Mouse (Mus musculus): Measurements from ENCODE around the gene Nploc4. TPM values are rescaled to one million over a fixed set of nuclear protein-coding genes. Genes with fewer than 3 reads are reported as not detected.
"Not testable (repeated sequence)": the region's sequence is repeated elsewhere in the genome, so short reads cannot be mapped to it uniquely, and the experiment has no call there.

Nploc4 gene
- polyA plus RNA-seq, 3 experiments from 2014 or later: 8.6 to 12.4 (median 11.0) TPM

- ATAC-seq: no peak
These were observed 4.8 kb upstream of the Nploc4 start, which contains the start of gene Tspan10 for GRCm38 (mm10) chr11:120442344-120442743. Gene Tspan10, plus strand, starts transcription at chr11:120442644.

GRCm38 (mm10) chr11:120437857-120438385 lies 413 bp upstream of the Nploc4 start:
- no peak for ATAC-seq

- ATAC-seq: no peak
These were observed 10.8 kb downstream of the Nploc4 start for GRCm38 (mm10) chr11:120426727-120427126.

GRCm38 (mm10) chr11:120423569-120424295 lies 13.8 kb downstream of the Nploc4 start:
- no peak for ATAC-seq

- ATAC-seq: no peak
These were observed 14.6 kb downstream of the Nploc4 start for GRCm38 (mm10) chr11:120422651-120423568.

GRCm38 (mm10) chr11:120418592-120418991 lies 18.9 kb downstream of the Nploc4 start:
- no peak for ATAC-seq

- ATAC-seq: no peak
These were observed 19.7 kb downstream of the Nploc4 start for GRCm38 (mm10) chr11:120417852-120418251.

GRCm38 (mm10) chr11:120413621-120414020 lies 23.9 kb downstream of the Nploc4 start:
- not testable (repeated sequence) for ATAC-seq

GRCm38 (mm10) chr11:120406445-120406844 lies 31.1 kb downstream of the Nploc4 start:
- ATAC-seq: no peak

- ATAC-seq: no peak
These were observed 31.6 kb downstream of the Nploc4 start for GRCm38 (mm10) chr11:120405867-120406266.

GRCm38 (mm10) chr11:120404814-120405213 lies 32.7 kb downstream of the Nploc4 start:
- ATAC-seq: no peak

- ATAC-seq: no peak
These were observed 38.2 kb downstream of the Nploc4 start for GRCm38 (mm10) chr11:120399319-120399718.

GRCm38 (mm10) chr11:120397602-120398001 lies 39.9 kb downstream of the Nploc4 start:
- no peak for ATAC-seq

- ATAC-seq: no peak
These were observed 41.8 kb downstream of the Nploc4 start for GRCm38 (mm10) chr11:120395661-120396060.

- no peak for ATAC-seq
These were observed 48.9 kb downstream of the Nploc4 start for GRCm38 (mm10) chr11:120388580-120388979.

GRCm38 (mm10) chr11:120387157-120387556 lies 50.4 kb downstream of the Nploc4 start:
- no peak for ATAC-seq

GRCm38 (mm10) chr11:120386632-120387031 lies 50.9 kb downstream of the Nploc4 start:
- ATAC-seq: no peak

GRCm38 (mm10) chr11:120382509-120382908 lies 55.0 kb downstream of the Nploc4 start:
- no peak for ATAC-seq

GRCm38 (mm10) chr11:120381157-120381556 lies 56.4 kb downstream of the Nploc4 start:
- ATAC-seq: no peak

GRCm38 (mm10) chr11:120380271-120380670 lies 57.2 kb downstream of the Nploc4 start:
- no peak for ATAC-seq

GRCm38 (mm10) chr11:120378611-120379540 lies 58.6 kb downstream of the Nploc4 start, which contains the start of gene Faap100:
Gene Faap100, minus strand, starts transcription at chr11:120378764.
- peak; percentile 89 for ATAC-seq

- no peak for ATAC-seq
These were observed 59.4 kb downstream of the Nploc4 start for GRCm38 (mm10) chr11:120378031-120378610.

Data from inflammation-experienced regulatory T-cells, adult 6 months (primary cell).